ENCODE assay signal across 12 mouse cellular contexts in genomic region chr7:66229433-66229832, GRCm38 (mm10).
A peak's percentile ranks its signal among the peaks of the same experiment; 100 is the strongest.
DNase-seq lines count a peak whose midpoint lies in the region; ATAC-seq lines count a peak whose summit lies in the region.
"Had no signal": no experiment of that assay in that cellular context is flagged by ENCODE, and none has a peak within 500 bp of the region (broad histone marks: within the 10 kb centered on the region; RNA-seq: fewer than 3 reads in every experiment).

No protein-coding gene starts in this region.

- H3K9ac ChIP-seq in midbrain, embryonic 13.5 days (replicated peaks) = no peak overlapping the region
- H3K9ac ChIP-seq in midbrain, embryonic 16.5 days (ENCODE audit: low read depth, low read length) = no peak overlapping the region
- H3K9ac ChIP-seq in hindbrain, embryonic 15.5 days = no peak overlapping the region
- H3K9ac ChIP-seq in neural tube, embryonic 15.5 days (replicated peaks) = no peak overlapping the region
- H3K9ac ChIP-seq: liver, embryonic 15.5 days had no signal

- H3K27me3 ChIP-seq in midbrain, embryonic 13.5 days = no peaks in the 10 kb centered on the region; the same call in 1 of the 2 replicates
- H3K27me3 ChIP-seq in midbrain, embryonic 16.5 days (ENCODE audit: control insufficient read depth, insufficient read depth, low read depth, low read length) = no peaks in the 10 kb centered on the region
- no peaks in the 10 kb centered on the region for H3K27me3 ChIP-seq in hindbrain, embryonic 15.5 days
- no peaks in the 10 kb centered on the region for H3K27me3 ChIP-seq in neural tube, embryonic 15.5 days (replicated peaks)
- H3K27me3 ChIP-seq: liver, embryonic 15.5 days had no signal

- H3K9me3 ChIP-seq in midbrain, embryonic 13.5 days = no peaks in the 10 kb centered on the region
- H3K9me3 ChIP-seq in midbrain, embryonic 16.5 days (replicated peaks; ENCODE audit: control insufficient read depth, low read length, poor library complexity, severe bottlenecking) = no peaks in the 10 kb centered on the region
- H3K9me3 ChIP-seq in hindbrain, embryonic 15.5 days = no peaks in the 10 kb centered on the region
- H3K9me3 ChIP-seq in neural tube, embryonic 15.5 days (replicated peaks) = no peaks in the 10 kb centered on the region
- H3K9me3 ChIP-seq: liver, embryonic 15.5 days had no signal

- no peak for ATAC-seq in midbrain, embryonic 13.5 days
- ATAC-seq in midbrain, embryonic 16.5 days = no peak
- ATAC-seq in hindbrain, embryonic 15.5 days (ENCODE audit: low FRiP score, low read depth) = no peak
- ATAC-seq in neural tube, embryonic 15.5 days (ENCODE audit: low FRiP score) = no peak

- DNase-seq in heart, adult 11 months = peak; percentile 59
- DNase-seq in heart, postnatal 25 days (ENCODE audit: low spot score) = no peak
- no peak for DNase-seq in left cerebral cortex, postnatal 10 days (ENCODE audit: extremely low spot score in 1 of 2, low spot score in 2 of 2)
- DNase-seq in frontal cortex, postnatal 25 days (ENCODE audit: low spot score in 2 of 2) = no peak
- DNase-seq: gastrocnemius, postnatal 25 days; right cerebral cortex, postnatal 4 days had no signal

- H3K4me1 ChIP-seq in midbrain, embryonic 13.5 days (replicated peaks) = peaks cover 31% of the 10 kb centered on the region
- peaks cover 9% of the 10 kb centered on the region for H3K4me1 ChIP-seq in midbrain, embryonic 16.5 days (ENCODE audit: control insufficient read depth, insufficient read depth, low read length)
- peaks cover 7% of the 10 kb centered on the region for H3K4me1 ChIP-seq in hindbrain, embryonic 15.5 days (replicated peaks)
- H3K4me1 ChIP-seq in neural tube, embryonic 15.5 days = peaks cover 26% of the 10 kb centered on the region

- H3K27ac ChIP-seq in midbrain, embryonic 13.5 days = peak overlapping the region; percentile 85
- H3K27ac ChIP-seq in midbrain, embryonic 16.5 days (ENCODE audit: low read length) = no peak overlapping the region
- peak overlapping the region; percentile 74 for H3K27ac ChIP-seq in hindbrain, embryonic 15.5 days (replicated peaks)
- H3K27ac ChIP-seq in neural tube, embryonic 15.5 days (replicated peaks) = peak overlapping the region; percentile 79
- H3K27ac ChIP-seq: kidney, postnatal 0 days had no signal

- no peak overlapping the region for H3K4me2 ChIP-seq in midbrain, embryonic 13.5 days (replicated peaks)
- H3K4me2 ChIP-seq in midbrain, embryonic 16.5 days (ENCODE audit: low read length) = no peak overlapping the region
- H3K4me2 ChIP-seq in hindbrain, embryonic 15.5 days = no peak overlapping the region
- no peak overlapping the region for H3K4me2 ChIP-seq in neural tube, embryonic 15.5 days
- H3K4me2 ChIP-seq: liver, embryonic 15.5 days had no signal

- WGBS in midbrain, embryonic 13.5 days = 70% methylated on average over 7 of the region's 7 CpGs
- WGBS in midbrain, embryonic 16.5 days = 76% methylated on average over 7 of the region's 7 CpGs
- 63% methylated on average over 7 of the region's 7 CpGs for WGBS in hindbrain, embryonic 15.5 days
- 54% methylated on average over 7 of the region's 7 CpGs for WGBS in neural tube, embryonic 15.5 days

- intact Hi-C loops in heart, postnatal 25 days (cut with DNase I) = no loop called here
- intact Hi-C loops in left cerebral cortex, postnatal 10 days (cut with DNase I) = no loop called here

- H3K4me3 ChIP-seq in midbrain, embryonic 13.5 days (replicated peaks) = no peak overlapping the region
- H3K4me3 ChIP-seq in midbrain, embryonic 16.5 days (ENCODE audit: low read depth, low read length) = no peak overlapping the region
- H3K4me3 ChIP-seq in hindbrain, embryonic 15.5 days = no peak overlapping the region
- H3K4me3 ChIP-seq in neural tube, embryonic 15.5 days (replicated peaks) = no peak overlapping the region
- H3K4me3 ChIP-seq: liver, embryonic 15.5 days had no signal

- no peaks in the 10 kb centered on the region for H3K36me3 ChIP-seq in midbrain, embryonic 13.5 days
- no peaks in the 10 kb centered on the region for H3K36me3 ChIP-seq in midbrain, embryonic 16.5 days (ENCODE audit: control insufficient read depth, insufficient read depth, low read length)
- H3K36me3 ChIP-seq in hindbrain, embryonic 15.5 days = no peaks in the 10 kb centered on the region
- no peaks in the 10 kb centered on the region for H3K36me3 ChIP-seq in neural tube, embryonic 15.5 days
- H3K36me3 ChIP-seq: liver, embryonic 15.5 days had no signal
